Mouse (Mus musculus) forebrain, embryonic 16.5 days (tissue): ENCODE measurements around the gene Cd27. TPM values are rescaled to one million over a fixed set of nuclear protein-coding genes. Genes with fewer than 3 reads are reported as not detected.
A peak's percentile ranks its signal among the peaks of the same experiment; 100 is the strongest.

Experiments
- ATAC-seq: fragments of 200-750 bp; cut with Nextera tagmentation; 2 replicates; pipeline ENCODE4 v1.8.0; 2017; ENCODE audit warnings: mild to moderate bottlenecking, moderate library complexity
- H3K27ac ChIP-seq: fragments of 300-500 bp; sonication (generic); 2 replicates; pipeline ENCODE4 v1.5.1; 2014; ENCODE audit warnings: low read length, control low read depth
- H3K27me3 ChIP-seq: fragments of 300-500 bp; sonication (generic); replicated peaks from 2 replicates; pipeline ENCODE4 v1.6.1; 2014; ENCODE audit warnings: low read length; ENCODE audit not compliant: control insufficient read depth, insufficient read depth
- H3K36me3 ChIP-seq: fragments of 300-500 bp; sonication (generic); 2 replicates; pipeline ENCODE4 v1.6.1; 2014; ENCODE audit not compliant: control insufficient read depth, insufficient read depth
- H3K4me1 ChIP-seq: fragments of 300-500 bp; sonication (generic); replicated peaks from 2 replicates; pipeline ENCODE4 v1.6.1; 2014; ENCODE audit warnings: low read length; ENCODE audit not compliant: control insufficient read depth, insufficient read depth
- H3K4me2 ChIP-seq: fragments of 300-500 bp; sonication (generic); 2 replicates; pipeline ENCODE4 v1.6.1; 2014; ENCODE audit warnings: mild to moderate bottlenecking, low read length, control low read depth
- H3K4me3 ChIP-seq: fragments of 300-500 bp; sonication (generic); replicated peaks from 2 replicates; pipeline ENCODE4 v1.5.1; 2014; ENCODE audit warnings: mild to moderate bottlenecking, low read length, control low read depth
- H3K9ac ChIP-seq: fragments of 300-500 bp; sonication (generic); replicated peaks from 2 replicates; pipeline ENCODE4 v1.6.1; 2014; ENCODE audit warnings: low read depth, low read length, control low read depth
- H3K9me3 ChIP-seq: fragments of 300-500 bp; sonication (generic); 2 replicates; pipeline ENCODE4 v1.6.1; 2016; ENCODE audit warnings: low read length; ENCODE audit not compliant: control insufficient read depth
- WGBS: fragments of 180-500 bp; shearing (Covaris S2); extraction: QIAGEN DNeasy Blood & Tissue Kit; methylation state at CpG from one replicate; pipeline ENCODE4 v1.1.7; 2014; 5-methylcytosine and 5-hydroxymethylcytosine counted together
- polyA plus RNA-seq: library from polyadenylated mRNA; unstranded; fragments of >200 nt; fragmentation: Nextera tagmentation; extraction: Ambion mirVana; gene quantifications from 2 replicates; pipeline ENCODE4 v1.2.1, GENCODE M21; 2015

The Cd27 gene
- polyA plus RNA-seq, 1 experiment from 2014 or later, result 1.8 TPM

GRCm38 (mm10) chr6:125236341-125236740 lies 469 bp downstream of the Cd27 start:
- peaks cover 7% of the 10 kb centered on the region for H3K4me1 ChIP-seq
- no peak overlapping the region for H3K27ac ChIP-seq
- 39% methylated on average over 6 of the region's 6 CpGs for WGBS
- no peak overlapping the region for H3K9ac ChIP-seq
- no peaks in the 10 kb centered on the region for H3K27me3 ChIP-seq
- H3K4me3 ChIP-seq, result no peak overlapping the region
- H3K9me3 ChIP-seq, result no peaks in the 10 kb centered on the region
- H3K4me2 ChIP-seq, result no peak overlapping the region
- ATAC-seq, result no peak
- H3K36me3 ChIP-seq, result no peaks in the 10 kb centered on the region

- Histone ChIP-seq H3K27me3 (no peaks in the 10 kb centered on the region), H3K9ac (no peak overlapping the region), H3K4me1 (peaks cover 14% of the 10 kb centered on the region), H3K27ac (no peak overlapping the region), H3K4me3 (no peak overlapping the region), H3K4me2 (no peak overlapping the region), H3K9me3 (no peaks in the 10 kb centered on the region), H3K36me3 (no peaks in the 10 kb centered on the region)
- no peak for ATAC-seq
- 77% methylated on average over 5 of the region's 5 CpGs for WGBS
Observed at GRCm38 (mm10) chr6:125234520-125234828, 2.3 kb downstream of the Cd27 start.

GRCm38 (mm10) chr6:125233816-125234519 lies 2.8 kb downstream of the Cd27 start:
- Histone ChIP-seq H3K4me2 (no peak overlapping the region), H3K27ac (no peak overlapping the region), H3K36me3 (no peaks in the 10 kb centered on the region), H3K4me1 (peaks cover 14% of the 10 kb centered on the region), H3K9ac (no peak overlapping the region), H3K27me3 (no peaks in the 10 kb centered on the region), H3K9me3 (no peaks in the 10 kb centered on the region), H3K4me3 (no peak overlapping the region)
- ATAC-seq, result no peak
- WGBS, result 65% methylated on average over 7 of the region's 7 CpGs

GRCm38 (mm10) chr6:125232516-125232915 lies 4.3 kb downstream of the Cd27 start:
- 84% methylated on average over 6 of the region's 6 CpGs for WGBS
- H3K27ac ChIP-seq, result no peak overlapping the region
- H3K36me3 ChIP-seq, result no peaks in the 10 kb centered on the region
- no peak overlapping the region for H3K9ac ChIP-seq
- no peak overlapping the region for H3K4me2 ChIP-seq
- H3K27me3 ChIP-seq, result no peaks in the 10 kb centered on the region
- no peak overlapping the region for H3K4me3 ChIP-seq
- H3K4me1 ChIP-seq, result peaks cover 14% of the 10 kb centered on the region
- H3K9me3 ChIP-seq, result no peaks in the 10 kb centered on the region
- no peak for ATAC-seq

- ATAC-seq, result no peak
- Histone ChIP-seq H3K36me3 (no peaks in the 10 kb centered on the region), H3K9ac (peak overlapping the region; percentile 59; the same call in 1 of the 2 replicates), H3K4me1 (peaks cover 14% of the 10 kb centered on the region), H3K9me3 (no peaks in the 10 kb centered on the region), H3K27ac (no peak overlapping the region), H3K4me2 (peak overlapping the region; percentile 73), H3K4me3 (peak overlapping the region; percentile 38), H3K27me3 (no peaks in the 10 kb centered on the region)
- WGBS, result 71% methylated on average over 4 of the region's 4 CpGs
Observed at GRCm38 (mm10) chr6:125232045-125232437, 4.8 kb downstream of the Cd27 start.

GRCm38 (mm10) chr6:125231117-125232044 lies 5.4 kb downstream of the Cd27 start, which contains the start of gene Tapbpl:
Gene Tapbpl, minus strand, starts transcription at chr6:125231860.
- 12% methylated on average over 16 of the region's 16 CpGs for WGBS
- Histone ChIP-seq H3K27me3 (no peaks in the 10 kb centered on the region), H3K36me3 (no peaks in the 10 kb centered on the region), H3K4me3 (peak within 1 kb of the TSS; percentile 38), H3K9me3 (no peaks in the 10 kb centered on the region), H3K9ac (peak within 1 kb of the TSS; percentile 59), H3K4me2 (peak within 1 kb of the TSS; percentile 73), H3K4me1 (peaks cover 14% of the 10 kb centered on the region), H3K27ac (0 out of 2 replicates have a peak within 1 kb of the TSS, but pooled peaks have one; percentile 6)
- ATAC-seq, result peak; percentile 80

- no peak for ATAC-seq
- Histone ChIP-seq H3K9ac (no peak overlapping the region), H3K4me1 (peaks cover 14% of the 10 kb centered on the region), H3K9me3 (no peaks in the 10 kb centered on the region), H3K4me2 (no peak overlapping the region), H3K4me3 (no peak overlapping the region), H3K27ac (no peak overlapping the region), H3K27me3 (no peaks in the 10 kb centered on the region), H3K36me3 (no peaks in the 10 kb centered on the region)
- 69% methylated on average over 9 of the region's 9 CpGs for WGBS
Observed at GRCm38 (mm10) chr6:125230571-125230970, 6.2 kb downstream of the Cd27 start.

GRCm38 (mm10) chr6:125225518-125226115 lies 11.2 kb downstream of the Cd27 start:
- Histone ChIP-seq H3K27me3 (no peaks in the 10 kb centered on the region), H3K9ac (no peak overlapping the region), H3K4me3 (no peak overlapping the region), H3K4me1 (no peaks in the 10 kb centered on the region), H3K4me2 (no peak overlapping the region), H3K9me3 (no peaks in the 10 kb centered on the region), H3K27ac (no peak overlapping the region), H3K36me3 (no peaks in the 10 kb centered on the region)
- 80% methylated on average over 5 of the region's 5 CpGs for WGBS
- ATAC-seq, result no peak

GRCm38 (mm10) chr6:125222577-125222976 lies 14.2 kb downstream of the Cd27 start:
- 86% methylated on average over 3 of the region's 3 CpGs for WGBS
- H3K9me3 ChIP-seq, result no peaks in the 10 kb centered on the region
- no peak overlapping the region for H3K9ac ChIP-seq
- H3K36me3 ChIP-seq, result no peaks in the 10 kb centered on the region
- no peaks in the 10 kb centered on the region for H3K27me3 ChIP-seq
- H3K4me2 ChIP-seq, result no peak overlapping the region
- no peak overlapping the region for H3K4me3 ChIP-seq
- H3K4me1 ChIP-seq, result no peaks in the 10 kb centered on the region
- ATAC-seq, result no peak
- no peak overlapping the region for H3K27ac ChIP-seq
